Mouse (Mus musculus) heart, embryonic 16.5 days (tissue): Measurements from ENCODE around the gene Ssh1. TPM values are rescaled to one million over a fixed set of nuclear protein-coding genes. Genes with fewer than 3 reads are reported as not detected.

Experiments used
- ATAC-seq: fragments of 200-750 bp; cut with Nextera tagmentation; replicated peaks from 2 replicates; pipeline ENCODE4 v1.8.0; 2017; ENCODE audit warnings: moderate number of reproducible peaks; ENCODE audit not compliant: insufficient read depth, low FRiP score; ENCODE audit errors: extremely low read depth
- H3K27ac ChIP-seq: fragments of 300-500 bp; sonication (generic); 2 replicates; pipeline ENCODE4 v1.5.1; 2014; ENCODE audit warnings: mild to moderate bottlenecking, low read length, control low read depth, moderate library complexity
- H3K27me3 ChIP-seq: fragments of 300-500 bp; sonication (generic); 2 replicates; pipeline ENCODE4 v1.6.1; 2014; ENCODE audit warnings: low read length, mixed read lengths; ENCODE audit not compliant: control insufficient read depth, insufficient read depth
- H3K36me3 ChIP-seq: fragments of 300-500 bp; sonication (generic); 2 replicates; pipeline ENCODE4 v1.6.1; 2014; ENCODE audit not compliant: control insufficient read depth, insufficient read depth
- H3K4me1 ChIP-seq: fragments of 300-500 bp; sonication (generic); 2 replicates; pipeline ENCODE4 v1.6.1; 2014; ENCODE audit warnings: low read length, mixed read lengths; ENCODE audit not compliant: control insufficient read depth, insufficient read depth
- H3K4me2 ChIP-seq: fragments of 300-500 bp; sonication (generic); 2 replicates; pipeline ENCODE4 v1.6.1; 2014; ENCODE audit warnings: low read depth, mild to moderate bottlenecking, control low read depth, low read length
- H3K4me3 ChIP-seq: fragments of 300-500 bp; sonication (generic); 2 replicates; pipeline ENCODE4 v1.5.1; 2014; ENCODE audit warnings: mild to moderate bottlenecking, control low read depth, low read length
- H3K9ac ChIP-seq: fragments of 300-500 bp; sonication (generic); 2 replicates; pipeline ENCODE4 v1.6.1; 2014; ENCODE audit warnings: low read length, control low read depth
- H3K9me3 ChIP-seq: fragments of 300-500 bp; sonication (generic); replicated peaks from 2 replicates; pipeline ENCODE4 v1.6.1; 2016; ENCODE audit warnings: low read length; ENCODE audit not compliant: control insufficient read depth
- WGBS: fragments of 180-500 bp; shearing (Covaris S2); extraction: QIAGEN DNeasy Blood & Tissue Kit; methylation state at CpG from one replicate; pipeline ENCODE4 v1.1.7; 2014; 5-methylcytosine and 5-hydroxymethylcytosine counted together
- polyA plus RNA-seq: library from polyadenylated mRNA; unstranded; fragments of >200 nt; fragmentation: Nextera tagmentation; extraction: Ambion mirVana; gene quantifications from 2 replicates; pipeline ENCODE4 v1.2.1, GENCODE M21; 2015

Gene Ssh1
- polyA plus RNA-seq, 1 experiment from 2014 or later = 8.6 TPM

DNA sequence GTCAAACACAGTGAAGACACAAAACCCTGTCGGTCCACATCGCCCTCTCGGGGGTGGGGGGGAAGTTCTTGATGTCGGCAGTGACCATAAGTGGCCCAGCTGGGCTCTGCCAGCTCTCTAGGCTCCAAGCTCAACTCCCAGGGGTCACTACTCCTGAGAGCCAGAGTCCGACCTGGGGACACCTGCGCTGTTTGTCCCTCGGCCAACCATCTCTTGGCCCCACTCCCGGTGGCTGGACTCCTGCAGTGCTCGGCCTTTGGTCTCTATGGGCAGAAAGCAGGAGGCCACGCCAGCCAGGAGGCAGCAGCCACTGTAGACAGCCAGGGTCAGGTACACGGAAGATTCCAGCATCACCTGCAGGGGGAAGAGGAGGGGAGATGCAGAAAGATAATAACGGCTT, 34.4 kb upstream of the Ssh1 start:
- Histone ChIP-seq H3K36me3 (no peaks in the 10 kb centered on the region), H3K9me3 (no peaks in the 10 kb centered on the region), H3K27me3 (no peaks in the 10 kb centered on the region; the same call in 1 of the 2 replicates), H3K27ac (no peak overlapping the region), H3K4me2 (no peak overlapping the region), H3K9ac (no peak overlapping the region), H3K4me1 (peaks cover 2% of the 10 kb centered on the region; the same call in 1 of the 2 replicates), H3K4me3 (no peak overlapping the region)
- ATAC-seq = no peak
- WGBS = 74% methylated on average over 12 of the region's 12 CpGs

DNA sequence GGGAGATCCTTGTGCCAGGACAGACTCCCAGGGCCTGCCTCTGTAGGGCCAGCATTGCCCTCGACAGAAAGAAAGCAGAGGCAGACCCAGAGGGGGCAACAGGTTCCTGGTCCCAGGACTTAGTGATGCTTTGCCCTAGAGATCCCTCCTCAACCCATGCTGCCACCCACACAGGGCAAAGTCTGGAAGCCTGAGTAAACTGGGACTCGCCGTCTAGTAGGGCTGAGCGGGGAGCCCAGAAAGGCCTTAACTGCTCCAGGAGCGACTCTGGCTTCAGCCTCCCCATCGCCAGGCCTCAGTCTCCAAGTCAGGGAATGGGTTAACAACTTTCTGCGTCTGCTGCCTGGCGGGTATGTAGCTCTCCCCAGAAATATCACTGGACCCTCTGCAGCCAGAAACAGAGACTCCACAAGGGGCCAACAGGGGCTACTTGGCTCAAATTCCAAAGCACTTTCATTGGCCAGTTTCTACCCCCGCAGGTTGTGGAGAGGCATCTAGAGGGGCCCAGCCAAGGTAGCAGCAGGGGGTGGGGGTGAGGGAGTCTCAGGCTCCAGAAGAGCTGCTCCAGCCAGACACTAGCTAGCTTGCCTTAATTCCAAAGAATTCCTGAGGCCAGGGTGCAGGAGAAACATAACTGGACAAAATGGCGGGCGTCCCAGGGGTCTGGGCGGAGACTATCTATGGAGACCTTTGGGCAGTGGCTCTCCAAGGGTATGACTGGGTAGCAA, 33.7 kb upstream of the Ssh1 start:
- Histone ChIP-seq H3K36me3 (no peaks in the 10 kb centered on the region), H3K9ac (no peak overlapping the region), H3K4me2 (no peak overlapping the region), H3K27ac (no peak overlapping the region), H3K4me1 (peaks cover 2% of the 10 kb centered on the region; the same call in 1 of the 2 replicates), H3K4me3 (no peak overlapping the region), H3K9me3 (no peaks in the 10 kb centered on the region), H3K27me3 (no peaks in the 10 kb centered on the region; the same call in 1 of the 2 replicates)
- 78% methylated on average over 12 of the region's 12 CpGs for WGBS
- no peak for ATAC-seq

DNA sequence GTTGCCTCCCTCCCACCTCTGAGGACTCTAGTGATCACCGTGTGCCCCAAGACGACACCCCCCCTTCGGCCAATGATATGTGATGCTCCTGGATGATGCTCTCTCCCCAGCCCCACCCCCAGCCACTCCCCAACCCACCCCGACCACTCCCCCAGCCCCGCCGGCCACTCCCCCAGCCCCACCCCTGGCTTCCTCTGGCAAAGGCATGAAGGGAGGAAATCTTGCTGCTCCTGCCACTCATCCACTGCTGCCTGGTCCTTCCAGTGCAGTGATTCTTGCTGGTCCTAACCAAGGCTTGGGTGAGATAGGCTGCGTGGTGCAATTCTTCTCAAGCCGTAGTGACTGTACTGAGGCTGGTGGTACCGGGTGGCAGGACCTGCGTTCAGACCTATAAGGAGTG, 31.2 kb upstream of the Ssh1 start:
- Histone ChIP-seq H3K4me2 (no peak overlapping the region), H3K27ac (no peak overlapping the region), H3K9me3 (no peaks in the 10 kb centered on the region), H3K27me3 (no peaks in the 10 kb centered on the region; the same call in 1 of the 2 replicates), H3K9ac (no peak overlapping the region), H3K4me3 (no peak overlapping the region), H3K36me3 (no peaks in the 10 kb centered on the region), H3K4me1 (peaks cover 2% of the 10 kb centered on the region; the same call in 1 of the 2 replicates)
- 7% methylated on average over 10 of the region's 10 CpGs for WGBS
- ATAC-seq = no peak

DNA sequence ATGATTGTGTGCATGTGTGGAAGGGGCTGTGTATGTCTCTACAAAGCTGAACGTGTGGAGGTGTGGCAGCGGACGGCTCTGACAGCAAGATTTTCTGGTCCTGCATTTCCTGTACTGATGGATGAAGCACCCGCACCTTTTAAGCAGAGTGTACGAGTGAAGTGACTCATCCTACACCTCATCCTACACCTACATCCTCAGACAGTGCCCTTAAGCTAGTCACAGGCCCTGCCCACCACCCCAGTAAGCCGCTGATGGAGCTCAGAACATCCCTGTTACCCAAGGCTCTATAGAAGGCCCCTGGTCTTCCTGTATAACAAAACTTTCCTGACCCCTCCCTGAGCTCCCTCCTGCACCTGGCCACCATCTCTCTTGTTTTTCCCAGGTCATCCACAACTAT, 30.7 kb upstream of the Ssh1 start:
- no peaks in the 10 kb centered on the region for H3K36me3 ChIP-seq
- no peak overlapping the region for H3K27ac ChIP-seq
- H3K4me1 ChIP-seq = peaks cover 2% of the 10 kb centered on the region; the same call in 1 of the 2 replicates
- no peaks in the 10 kb centered on the region; the same call in 1 of the 2 replicates for H3K27me3 ChIP-seq
- 50% methylated on average over 6 of the region's 6 CpGs for WGBS
- ATAC-seq = no peak
- H3K9ac ChIP-seq = no peak overlapping the region
- H3K4me2 ChIP-seq = no peak overlapping the region
- H3K4me3 ChIP-seq = no peak overlapping the region
- no peaks in the 10 kb centered on the region for H3K9me3 ChIP-seq

DNA sequence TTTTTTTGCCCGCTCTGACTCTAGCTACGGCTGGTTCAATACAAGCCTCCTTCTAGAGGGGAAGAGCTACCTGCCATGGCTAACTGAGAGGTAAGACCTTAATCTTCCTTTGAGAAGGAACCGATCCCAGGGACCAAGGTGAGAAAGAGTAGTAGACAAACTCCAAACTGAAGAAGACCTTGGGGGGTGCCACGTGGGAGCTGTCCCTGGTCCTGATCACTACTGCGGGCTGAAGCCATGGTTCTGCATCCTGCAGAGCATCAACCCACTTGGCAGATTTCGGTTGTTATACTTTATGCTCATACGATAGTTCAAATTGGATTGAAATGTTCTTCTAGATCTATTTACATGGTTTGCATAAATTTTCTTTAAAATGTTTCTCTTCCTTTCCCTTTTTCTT, 21.4 kb upstream of the Ssh1 start:
- no peaks in the 10 kb centered on the region for H3K4me1 ChIP-seq
- WGBS = 62% methylated on average over 7 of the region's 7 CpGs
- no peak overlapping the region for H3K4me3 ChIP-seq
- H3K27me3 ChIP-seq = no peaks in the 10 kb centered on the region
- H3K9ac ChIP-seq = no peak overlapping the region
- no peak overlapping the region for H3K4me2 ChIP-seq
- H3K36me3 ChIP-seq = no peaks in the 10 kb centered on the region
- no peaks in the 10 kb centered on the region for H3K9me3 ChIP-seq
- no peak for ATAC-seq
- no peak overlapping the region for H3K27ac ChIP-seq

DNA sequence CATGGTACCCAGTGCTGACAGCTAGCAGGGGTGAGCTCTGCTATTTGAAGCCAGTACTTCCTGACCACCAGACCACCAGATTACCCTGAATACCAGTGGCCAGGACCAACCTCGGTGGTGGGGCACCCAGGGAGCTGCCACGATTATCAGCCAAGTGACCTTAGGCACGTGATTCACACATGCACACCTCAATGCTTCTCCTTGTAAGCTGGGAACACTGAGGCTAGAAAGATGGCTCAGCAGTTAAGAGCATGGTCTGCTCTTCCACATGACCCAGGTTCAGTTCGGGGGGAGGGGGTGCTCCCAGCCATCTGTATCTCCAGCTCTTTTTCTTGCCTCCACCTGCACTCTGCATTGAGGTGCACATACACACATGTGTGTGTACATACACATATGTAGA, 15.4 kb upstream of the Ssh1 start:
- Histone ChIP-seq H3K4me2 (no peak overlapping the region), H3K4me1 (no peaks in the 10 kb centered on the region), H3K27ac (no peak overlapping the region), H3K36me3 (no peaks in the 10 kb centered on the region), H3K9ac (no peak overlapping the region), H3K27me3 (no peaks in the 10 kb centered on the region), H3K9me3 (no peaks in the 10 kb centered on the region), H3K4me3 (no peak overlapping the region)
- 50% methylated on average over 4 of the region's 4 CpGs for WGBS
- no peak for ATAC-seq

DNA sequence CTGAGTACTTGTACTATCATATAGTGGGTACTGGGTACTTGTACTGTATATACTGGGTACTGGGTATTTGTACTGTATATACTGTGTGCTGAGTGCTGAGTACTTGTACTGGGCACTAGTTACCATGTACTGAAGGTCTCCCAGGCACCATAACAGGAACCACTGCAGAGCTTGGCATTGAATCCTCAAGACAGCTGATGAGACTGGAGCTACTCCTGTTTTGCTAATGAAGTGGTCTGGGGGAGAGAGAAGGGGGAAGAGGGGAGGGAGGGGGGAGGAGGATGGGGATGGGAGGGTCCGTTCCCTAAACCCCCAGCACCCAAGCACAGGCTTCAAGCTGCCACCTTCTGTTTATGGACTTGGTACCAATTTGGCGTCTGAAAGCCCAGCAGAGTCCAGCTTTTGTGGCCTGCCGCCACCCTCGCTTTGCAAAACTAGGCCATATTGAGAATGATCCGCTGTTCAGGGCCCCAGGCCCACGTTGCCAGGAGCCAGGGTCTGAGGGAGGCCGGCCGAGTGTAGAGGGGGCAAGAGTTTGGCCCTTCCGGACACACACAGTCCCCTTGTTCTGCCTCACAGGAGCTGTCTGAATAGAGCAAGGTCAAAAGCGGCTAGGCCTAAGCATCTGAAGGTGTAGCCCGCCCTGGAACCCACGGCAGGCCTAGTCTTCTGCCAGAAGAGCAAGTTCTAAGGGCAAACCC, 14.2 kb upstream of the Ssh1 start:
- no peak for ATAC-seq
- no peak overlapping the region for H3K4me3 ChIP-seq
- no peak overlapping the region for H3K9ac ChIP-seq
- H3K9me3 ChIP-seq = no peaks in the 10 kb centered on the region
- H3K36me3 ChIP-seq = no peaks in the 10 kb centered on the region
- H3K27ac ChIP-seq = no peak overlapping the region
- 82% methylated on average over 12 of the region's 12 CpGs for WGBS
- no peaks in the 10 kb centered on the region for H3K4me1 ChIP-seq
- no peak overlapping the region for H3K4me2 ChIP-seq
- no peaks in the 10 kb centered on the region for H3K27me3 ChIP-seq

DNA sequence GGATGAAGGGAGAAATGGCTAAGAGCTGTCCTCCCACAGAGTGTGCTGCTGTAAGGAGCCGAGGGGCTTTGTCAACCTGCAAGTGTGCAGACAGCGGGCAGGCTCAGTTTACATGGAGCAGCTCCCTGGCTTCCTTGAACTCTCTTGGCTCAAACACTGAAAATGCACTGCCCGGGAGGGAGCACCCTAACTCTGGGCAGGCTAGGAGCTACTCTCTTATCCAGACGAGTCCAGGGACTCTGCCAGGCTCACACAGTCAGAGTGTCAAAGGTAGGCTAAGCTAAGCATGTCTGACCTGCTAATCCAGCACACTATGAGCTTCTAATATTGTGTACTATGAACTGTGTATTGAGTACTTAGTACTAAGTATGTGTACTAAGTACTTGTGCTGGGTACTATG, 13.3 kb upstream of the Ssh1 start:
- WGBS = 69% methylated on average over 4 of the region's 4 CpGs
- no peak overlapping the region for H3K4me2 ChIP-seq

DNA sequence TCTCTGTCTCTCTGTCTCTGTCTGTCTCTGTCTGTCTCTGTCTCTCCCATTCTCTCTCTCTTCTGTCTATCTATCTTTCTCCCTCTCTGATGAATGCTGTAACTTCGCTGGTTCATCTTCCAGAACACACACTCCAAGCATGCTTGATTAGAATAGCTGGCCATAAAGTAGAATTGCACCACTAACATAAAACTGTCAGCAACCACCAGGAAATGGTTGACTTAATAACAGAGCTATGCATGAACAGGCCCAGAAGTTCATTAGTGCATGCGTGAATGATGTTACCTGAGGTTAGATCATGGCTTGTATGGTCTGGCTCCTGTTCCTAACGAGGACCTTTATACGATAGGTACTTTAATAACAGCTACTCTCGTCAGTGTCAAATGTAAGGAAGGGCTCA, 11.4 kb upstream of the Ssh1 start:
- Histone ChIP-seq H3K27ac (no peak overlapping the region), H3K9ac (no peak overlapping the region), H3K4me1 (no peaks in the 10 kb centered on the region), H3K4me3 (no peak overlapping the region), H3K36me3 (no peaks in the 10 kb centered on the region), H3K4me2 (no peak overlapping the region), H3K9me3 (no peaks in the 10 kb centered on the region), H3K27me3 (no peaks in the 10 kb centered on the region)
- no peak for ATAC-seq
- 79% methylated on average over 5 of the region's 5 CpGs for WGBS

More for the DNA sequence above, 13.3 kb upstream of the Ssh1 start:
- Histone ChIP-seq H3K9ac (no peak overlapping the region), H3K4me1 (no peaks in the 10 kb centered on the region), H3K27ac (no peak overlapping the region), H3K4me3 (no peak overlapping the region), H3K9me3 (no peaks in the 10 kb centered on the region), H3K36me3 (no peaks in the 10 kb centered on the region), H3K27me3 (no peaks in the 10 kb centered on the region)
- ATAC-seq = no peak
